Mouse (Mus musculus): ENCODE results near the gene Nop2.

- TF ChIP-seq CTCF (IDR thresholded peaks at IDR 0.05; ENCODE audit: control insufficient read depth, insufficient read depth, insufficient replicate concordance, low read depth, low read length) (no peak), POLR2A (IDR thresholded peaks at IDR 0.05; ENCODE audit: control insufficient read depth, low read depth, low read length) (no peak)
These were observed 48.8 kb upstream of the Nop2 start for GRCm38 (mm10) chr6:125082801-125083386.

Measured in testis, adult 2 months (tissue).